Mouse (Mus musculus) activated CD4-positive, CD25-positive, alpha-beta regulatory T cell, adult 4 months (primary cell): ENCODE measurements at regions not wholly inside any gene's neighbourhood (a gene's known extent, or its start where the extent isn't known, plus 50 kb on each side); places are given as distances from the start of the nearest gene placed in this dataset.
"Not testable (repeated sequence)": the region's sequence is repeated elsewhere in the genome, so short reads cannot be mapped to it uniquely, and the experiment has no call there.

ENCODE experiments used
- ATAC-seq: one replicate; pipeline ENCODE4 v1.8.0; 2017

DNA sequence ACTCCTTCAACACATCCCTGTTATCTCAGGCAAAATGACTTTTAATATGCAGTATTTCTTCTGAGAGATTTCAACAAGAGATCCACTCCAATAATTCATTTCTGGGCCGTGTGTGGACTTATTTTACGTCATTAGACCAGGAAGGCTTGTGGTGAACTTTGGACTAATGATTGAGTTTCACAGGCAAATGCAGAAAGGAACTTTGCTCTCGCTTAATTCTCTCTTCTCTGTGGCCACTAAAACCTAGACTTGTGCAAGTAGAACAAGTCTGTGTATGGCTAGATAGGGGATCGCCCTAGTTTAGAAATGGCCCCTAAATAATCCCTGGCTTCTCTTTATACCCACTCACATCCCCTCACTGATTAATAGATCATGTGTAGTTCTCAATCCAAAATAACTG, 50.6 kb upstream of the Ppp1r12a start:
- no peak for ATAC-seq

DNA sequence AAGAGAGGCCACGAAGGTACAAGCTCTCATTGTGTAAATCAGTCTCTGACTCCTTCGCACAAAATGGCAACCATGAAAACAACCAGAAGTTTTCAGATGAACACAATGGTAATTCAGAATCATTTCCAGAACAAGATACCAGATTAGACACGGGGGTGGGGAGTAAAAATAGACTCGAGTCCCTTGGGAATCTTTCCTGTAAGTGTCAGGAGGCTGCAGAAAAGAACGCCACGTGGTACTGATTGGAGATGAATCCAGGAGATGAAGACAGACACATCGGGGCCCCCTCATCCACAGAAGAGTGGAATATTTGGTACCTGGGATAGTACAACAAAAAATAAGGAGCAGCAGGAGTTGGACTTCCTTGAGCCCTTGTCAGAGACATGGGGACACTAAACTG, 51.1 kb upstream of the Ppp1r12a start:
- ATAC-seq = no peak

DNA sequence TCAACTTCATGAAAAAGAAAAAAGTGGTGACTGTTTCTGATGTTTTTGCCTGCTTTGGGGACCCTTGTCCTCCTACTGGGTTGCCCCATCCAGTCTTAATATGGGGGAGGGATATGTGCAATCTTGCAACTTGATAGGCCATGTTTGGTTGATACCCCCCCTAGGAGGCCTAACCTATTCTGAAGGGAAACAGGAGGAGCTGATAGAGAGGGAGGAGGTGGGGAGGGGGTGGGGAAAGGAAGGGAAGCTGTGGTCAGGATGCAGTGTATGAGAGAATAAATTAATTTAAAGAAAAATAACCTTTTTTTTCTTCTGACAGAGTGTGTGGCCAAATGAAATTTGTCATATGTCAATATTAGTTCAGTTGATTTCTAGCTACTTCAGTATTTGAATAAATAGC, 51.8 kb upstream of the Ppp1r12a start:
- ATAC-seq = peak; percentile 67

DNA sequence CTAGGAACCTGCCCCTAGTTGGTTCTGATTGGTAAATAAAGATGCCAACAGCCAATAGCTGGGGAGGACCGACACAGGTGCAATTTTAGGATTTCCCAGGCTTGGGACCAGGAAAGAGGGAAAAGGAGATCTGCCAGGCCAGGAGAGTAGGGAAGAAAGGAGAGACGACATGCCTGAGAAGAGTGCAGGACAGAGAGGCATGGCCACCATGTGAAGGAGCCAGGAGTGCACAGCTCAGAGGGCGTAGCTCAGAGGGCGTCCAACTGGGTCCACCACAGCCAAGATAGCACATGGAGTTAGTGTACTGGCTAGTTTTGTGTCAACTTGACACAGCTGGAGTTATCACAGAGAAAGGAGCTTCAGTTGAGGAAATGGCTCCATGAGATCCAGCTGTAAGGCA, 53.5 kb upstream of the Ppp1r12a start:
- not testable (repeated sequence) for ATAC-seq

DNA sequence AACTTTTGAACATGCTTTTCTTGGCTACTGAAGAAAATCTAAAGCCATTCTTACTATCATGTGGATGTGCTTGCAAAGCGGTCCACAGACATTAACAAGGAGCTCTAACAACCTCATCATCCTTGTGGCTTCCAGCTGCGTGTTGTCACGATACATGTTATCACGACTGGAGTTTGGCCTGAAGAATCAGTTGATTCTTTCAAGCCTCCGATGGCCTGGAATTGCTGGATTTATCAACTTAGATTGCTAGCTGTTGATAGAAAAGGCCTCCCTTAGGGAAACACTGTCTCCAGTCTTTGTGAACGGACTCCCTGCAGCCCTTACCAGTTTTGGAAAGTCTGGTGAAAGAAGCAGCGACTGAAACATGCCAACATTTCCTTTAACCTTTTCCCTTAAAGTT, 60.5 kb upstream of the Ppp1r12a start:
- ATAC-seq = no peak

DNA sequence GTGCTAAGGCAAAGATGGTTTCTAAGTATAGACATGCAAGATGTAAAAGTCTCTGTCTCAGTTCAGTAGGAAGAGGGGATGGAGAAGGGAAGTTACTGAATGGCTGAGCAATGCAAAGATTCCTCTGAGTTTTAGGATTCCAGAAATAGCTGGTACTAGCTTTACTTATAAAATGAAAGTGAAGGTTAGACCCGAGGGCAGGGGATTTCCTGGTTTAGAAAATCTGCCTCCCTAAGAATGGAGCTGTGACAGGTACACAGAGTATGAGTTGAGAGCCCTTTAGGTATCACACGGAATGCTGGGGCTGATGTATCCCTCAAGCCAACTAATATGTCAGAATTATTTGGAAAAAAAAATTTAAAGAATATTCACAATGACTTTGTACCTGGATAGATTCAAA, 69.0 kb upstream of the Ppp1r12a start:
- peak; percentile 93 for ATAC-seq

DNA sequence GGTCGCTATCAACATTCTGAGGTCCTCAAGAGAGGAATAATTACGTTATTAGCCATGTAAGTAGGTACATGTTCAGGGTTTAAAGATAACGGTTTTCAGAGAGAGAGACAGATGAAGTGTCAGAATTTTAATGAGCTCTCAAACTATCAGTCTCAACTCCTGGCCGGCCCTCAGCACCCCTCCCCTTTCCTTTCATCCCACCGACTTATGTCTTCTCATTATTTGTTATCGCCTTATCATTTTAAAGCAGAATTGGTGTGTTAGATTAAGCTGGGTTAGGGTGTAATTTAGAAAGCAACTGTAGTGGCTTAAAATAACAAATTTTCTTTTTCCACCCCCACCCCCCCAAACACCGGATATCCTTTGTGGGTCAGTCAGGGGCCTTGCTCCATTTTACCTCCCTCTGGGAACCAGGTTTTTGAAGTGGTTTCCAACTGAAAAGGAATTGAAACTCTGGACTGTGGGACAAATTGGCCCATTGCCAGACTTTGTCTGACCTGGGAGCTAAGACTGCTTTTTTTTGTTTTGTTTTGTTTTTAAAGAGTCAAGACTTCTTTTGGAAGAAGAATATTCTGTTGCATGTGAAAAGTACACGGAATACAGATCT, 72.5 kb upstream of the Ppp1r12a start:
- no peak for ATAC-seq

DNA sequence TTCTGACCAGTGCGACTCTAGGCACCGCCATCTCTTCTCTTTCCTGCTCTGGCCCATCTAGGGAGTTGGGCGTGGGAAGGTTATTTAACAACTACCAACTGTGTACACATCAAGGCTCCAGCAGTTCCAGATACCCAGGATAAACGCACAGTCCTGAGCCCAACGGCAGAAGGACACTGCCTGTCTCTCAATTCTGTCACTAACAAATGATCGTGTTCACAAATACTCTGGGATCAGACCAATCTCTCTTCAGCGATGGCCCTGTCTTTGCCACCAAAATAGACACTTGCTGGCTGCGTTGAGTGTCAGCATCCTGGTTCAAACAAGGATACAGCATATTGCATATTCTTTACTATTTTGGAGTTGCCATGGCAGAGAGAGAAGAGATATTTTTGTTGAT, 73.1 kb upstream of the Ppp1r12a start:
- no peak for ATAC-seq

DNA sequence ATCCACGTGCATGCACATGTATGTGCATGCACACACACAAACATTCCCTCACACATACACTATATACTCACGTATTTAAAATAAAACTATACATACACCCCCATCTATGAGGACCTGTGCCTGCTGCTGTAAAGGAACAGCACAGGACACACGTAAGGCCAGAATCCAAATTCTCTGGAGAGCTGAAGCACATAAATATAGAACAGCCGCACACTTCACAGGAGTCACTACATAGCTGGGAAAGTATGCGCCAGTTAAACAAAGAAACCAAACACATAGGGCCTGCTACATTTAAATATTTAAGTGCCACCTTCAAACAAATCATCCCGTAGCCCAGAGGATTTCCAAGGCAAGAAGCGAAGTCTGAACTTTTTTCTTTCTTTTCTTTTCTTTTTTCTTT, 73.8 kb upstream of the Ppp1r12a start:
- ATAC-seq = no peak

DNA sequence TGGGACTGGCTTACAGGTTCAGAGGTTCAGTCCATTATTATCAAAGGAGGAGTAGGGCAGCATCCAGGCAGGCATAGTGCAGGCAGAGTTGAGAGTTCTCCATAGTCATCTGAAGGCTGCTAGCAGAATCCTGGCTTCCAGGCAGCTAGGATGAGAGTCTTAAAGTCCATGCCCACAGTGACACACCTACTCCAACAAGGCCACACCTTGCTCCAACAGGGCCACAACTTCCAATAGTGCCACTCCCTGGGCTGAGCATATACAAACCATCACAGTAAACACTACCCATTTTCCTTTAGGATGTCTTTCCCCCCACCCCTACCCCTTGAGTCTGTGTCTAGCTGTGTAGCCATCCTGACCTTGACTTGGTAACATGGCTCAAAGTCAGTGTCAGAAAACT, 78.8 kb upstream of the Ppp1r12a start:
- no peak for ATAC-seq

DNA sequence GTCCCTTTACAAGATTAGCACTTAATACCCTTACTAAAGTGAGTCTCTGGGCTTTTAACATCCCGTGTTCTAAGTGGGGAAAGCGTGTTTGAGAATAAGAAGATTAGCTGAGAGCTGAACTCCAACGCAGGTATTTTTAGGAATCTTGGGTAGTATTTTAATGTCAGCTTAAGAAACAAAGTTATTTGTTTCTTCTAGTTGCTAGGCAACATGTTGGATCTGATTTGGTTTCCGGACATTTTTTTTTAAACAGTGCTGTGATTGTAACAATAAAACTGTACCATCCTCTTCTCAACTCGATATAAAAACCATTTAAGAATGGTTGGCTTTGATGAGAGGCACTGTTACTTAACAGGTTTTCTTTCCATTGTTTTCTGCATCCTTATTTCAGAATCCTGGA, 86.8 kb upstream of the Ppp1r12a start:
- ATAC-seq = no peak

DNA sequence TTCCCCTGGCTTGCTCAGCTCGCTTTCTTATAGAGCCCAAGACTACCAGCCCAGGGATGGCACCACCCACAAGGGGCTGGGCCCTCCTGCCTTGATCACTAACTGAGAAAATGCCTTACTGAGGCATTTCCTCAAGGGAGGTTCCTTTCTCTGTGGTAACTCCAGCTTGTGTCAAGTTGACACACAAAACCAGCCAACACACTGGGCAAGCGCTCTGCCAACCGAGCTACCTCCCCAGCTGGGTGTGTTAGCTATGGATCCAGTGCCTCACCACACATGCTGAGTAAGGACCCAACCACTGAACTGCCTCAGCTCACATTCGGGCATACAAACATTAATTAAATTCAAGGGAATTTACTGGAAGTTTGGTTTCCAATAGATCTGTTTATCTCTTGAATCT, 88.2 kb upstream of the Ppp1r12a start:
- ATAC-seq = no peak

DNA sequence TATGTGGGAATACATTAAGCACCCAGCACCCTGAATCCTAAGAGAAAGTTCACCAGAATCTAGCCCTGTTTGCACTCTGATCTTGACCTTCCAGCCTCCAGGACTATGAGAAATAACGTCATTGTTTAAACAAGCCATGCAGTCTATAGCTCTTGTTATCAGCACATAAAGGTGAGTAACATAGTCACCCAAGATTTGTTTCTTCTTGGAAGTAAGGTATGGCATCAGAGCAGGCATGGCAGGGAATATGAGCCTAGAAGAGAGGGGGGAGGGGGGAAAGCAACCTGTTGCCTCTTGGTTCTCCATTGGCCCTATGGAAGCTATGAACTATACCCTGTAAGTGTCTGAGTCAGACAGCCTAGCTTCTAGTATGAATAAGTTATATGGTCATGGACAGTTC, 89.8 kb upstream of the Ppp1r12a start:
- ATAC-seq = no peak

DNA sequence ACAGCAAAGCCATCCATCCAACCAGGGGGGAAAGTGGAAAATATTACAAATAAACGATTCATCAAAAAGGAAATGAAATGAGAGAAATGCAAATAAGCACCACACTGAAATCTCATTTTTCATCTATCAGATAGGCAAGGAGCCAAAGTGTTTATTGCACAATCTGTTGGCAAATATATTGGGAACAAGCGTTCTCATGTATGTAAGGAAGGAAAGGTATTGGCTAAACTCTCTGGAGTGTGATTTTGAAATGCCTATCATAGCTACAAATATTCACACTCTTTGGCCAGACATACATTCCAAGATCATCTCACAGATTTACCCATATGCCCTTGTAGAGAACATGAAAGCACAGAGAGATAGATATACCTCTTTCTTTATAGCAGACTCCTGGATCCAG, 90.6 kb upstream of the Ppp1r12a start:
- no peak for ATAC-seq

DNA sequence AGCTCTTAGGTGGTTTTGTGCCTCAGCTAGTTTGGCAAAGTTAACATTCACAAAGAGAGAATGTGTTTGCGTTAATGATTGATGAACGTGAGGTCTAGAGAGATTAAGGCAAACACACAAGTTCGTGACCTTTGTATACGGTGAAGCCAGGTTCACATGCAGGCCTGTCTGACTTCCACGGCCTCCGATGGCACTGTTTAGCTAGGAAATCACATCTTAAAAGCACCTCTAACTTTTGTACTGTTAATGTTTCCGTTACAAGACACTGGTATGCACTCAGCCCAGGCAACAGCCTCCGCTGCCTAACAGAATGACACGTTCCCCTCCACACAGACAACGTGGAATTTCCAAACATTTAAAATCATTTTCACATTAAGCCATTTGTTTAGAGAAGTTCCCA, 94.3 kb upstream of the Ppp1r12a start:
- ATAC-seq = no peak

DNA sequence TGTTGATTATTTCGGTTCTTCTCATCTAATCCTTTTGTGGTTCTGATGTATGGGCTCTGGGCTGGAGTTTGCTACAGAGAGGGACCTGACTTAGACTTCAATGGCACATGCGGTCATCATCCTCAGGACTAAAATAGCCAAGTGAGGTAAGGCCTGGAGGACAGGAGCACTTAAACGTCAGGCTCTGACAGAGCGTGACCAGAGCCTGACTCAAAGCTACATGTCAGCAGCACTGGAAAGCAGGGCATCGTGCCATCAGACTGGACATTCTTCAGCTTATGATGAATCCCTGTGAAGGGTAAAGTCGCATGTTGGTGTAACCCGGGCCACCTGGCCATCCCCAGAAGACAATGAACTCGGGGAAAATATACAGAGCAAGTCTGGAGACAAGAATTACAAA, 95.8 kb upstream of the Ppp1r12a start:
- ATAC-seq = no peak

DNA sequence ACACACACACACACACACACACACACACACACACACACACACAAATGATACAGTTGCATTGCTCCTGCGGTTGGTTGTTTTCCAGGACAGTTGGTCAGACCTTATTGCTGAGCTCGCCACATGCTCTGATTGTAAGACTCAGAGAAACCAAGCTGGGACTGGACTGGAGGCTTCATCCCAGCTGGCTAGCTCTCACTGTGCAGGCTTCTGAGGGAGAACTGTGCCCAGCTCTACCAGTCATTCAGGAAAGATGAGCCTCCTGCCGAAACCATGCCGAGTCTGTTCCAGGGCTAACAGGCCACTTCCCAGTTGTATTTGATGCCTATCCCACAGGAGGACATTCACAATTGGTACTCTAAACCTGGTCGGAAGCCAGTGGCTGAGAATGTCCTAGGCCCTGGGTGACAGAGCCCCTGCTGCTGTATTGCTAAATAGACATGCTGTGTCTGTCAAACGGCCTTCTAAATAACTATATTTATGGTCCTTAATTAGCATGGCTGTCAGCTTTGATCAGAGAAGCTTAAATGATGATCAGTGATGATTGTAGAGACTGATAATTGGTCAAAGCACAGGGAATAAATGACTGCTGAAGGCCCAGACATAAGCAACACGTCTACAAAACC, 100.1 kb upstream of the Ppp1r12a start:
- ATAC-seq = no peak

DNA sequence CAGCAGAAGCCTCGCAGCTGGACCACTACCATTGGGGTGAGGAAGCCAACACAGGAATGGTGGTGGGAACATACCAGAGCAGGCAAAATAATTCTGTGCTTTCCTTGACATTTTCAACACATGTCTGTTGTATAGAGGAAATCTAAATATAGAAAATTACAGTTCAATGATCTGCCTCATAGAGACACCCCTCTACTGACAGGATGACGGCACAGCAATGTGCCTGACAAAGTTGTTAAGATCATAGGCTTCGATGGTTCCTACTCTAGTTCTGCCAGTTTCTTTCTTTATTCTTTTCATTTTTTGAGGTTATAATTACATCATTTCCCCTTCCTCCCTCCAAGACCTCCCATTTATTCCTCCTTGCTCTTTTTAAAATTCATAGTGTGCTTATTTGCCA, 101.4 kb upstream of the Ppp1r12a start:
- no peak for ATAC-seq

DNA sequence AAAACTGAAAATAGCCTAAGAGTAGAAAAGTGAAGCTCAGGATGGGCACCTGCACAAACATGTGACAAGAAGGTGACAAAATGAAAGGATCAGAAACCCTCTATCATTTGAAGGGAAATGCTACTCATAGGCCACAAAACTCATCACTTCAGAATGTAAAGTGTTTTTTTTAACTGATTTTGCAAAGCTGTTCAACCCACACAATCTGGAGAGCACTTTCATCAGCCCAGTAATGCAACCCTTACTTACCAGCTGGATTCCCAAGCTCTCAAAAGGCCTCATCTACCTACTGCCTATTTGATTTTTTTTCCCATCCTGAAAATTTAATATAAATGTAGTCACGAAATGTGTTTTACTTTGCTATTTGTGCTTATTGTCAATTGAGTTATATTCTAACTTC, 110.4 kb upstream of the Ppp1r12a start:
- no peak for ATAC-seq

DNA sequence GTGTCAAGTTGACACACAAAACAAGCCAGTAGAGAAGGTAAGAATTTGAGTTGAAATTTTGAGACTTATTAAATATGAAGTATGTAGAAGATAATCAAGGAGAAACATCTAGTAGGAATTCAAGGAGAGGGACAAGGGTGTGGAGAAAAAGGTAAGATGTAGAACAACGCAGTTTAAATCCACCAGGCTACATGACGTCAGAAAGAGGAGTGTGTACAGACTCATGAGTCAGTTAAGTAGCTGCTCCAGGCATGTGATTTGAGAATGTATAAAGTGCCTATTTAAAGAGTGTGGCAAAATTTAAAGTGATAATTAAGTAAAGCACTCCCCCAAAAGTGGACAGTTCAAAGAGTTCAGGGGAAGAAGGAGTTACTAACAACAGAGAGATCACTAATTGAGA, 113.6 kb upstream of the Ppp1r12a start:
- no peak for ATAC-seq

DNA sequence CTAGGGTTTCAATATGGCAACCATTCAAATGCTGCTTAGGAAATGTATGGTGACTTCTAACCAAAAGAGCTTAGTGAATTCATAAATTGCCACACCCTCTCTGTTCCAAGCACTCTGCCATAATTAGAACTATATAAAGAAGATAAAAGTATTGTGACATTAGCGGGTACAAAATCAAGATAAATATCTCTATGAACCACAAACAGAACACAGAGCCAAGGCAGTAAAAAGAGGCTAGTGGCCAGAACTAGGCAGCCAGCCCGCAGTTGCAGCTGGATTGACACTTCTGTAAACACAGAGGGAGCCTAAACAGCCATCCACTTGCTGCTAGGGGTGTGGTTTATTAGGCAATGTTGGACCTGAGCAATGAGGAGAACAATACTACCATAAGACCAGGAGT, 118.5 kb upstream of the Ppp1r12a start:
- ATAC-seq = no peak

DNA sequence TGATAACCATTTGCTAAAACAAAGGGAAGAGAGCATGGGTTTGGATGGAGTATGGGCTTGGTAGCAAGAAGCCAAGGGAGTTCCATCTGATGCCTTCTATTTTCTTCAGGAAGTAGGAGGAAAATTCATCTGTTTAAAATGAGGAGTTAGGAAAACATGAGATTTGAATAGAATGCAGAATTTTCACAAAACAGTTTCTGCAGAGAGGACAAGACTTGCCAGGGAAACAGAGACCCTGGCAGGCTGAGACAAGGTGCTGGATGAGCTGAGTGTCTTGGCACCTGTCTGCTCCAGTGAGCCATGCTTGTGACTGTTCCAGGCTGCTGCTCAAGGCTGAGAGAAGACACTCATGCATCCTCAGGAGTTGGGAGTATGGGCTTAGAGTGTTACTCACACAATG, 122.0 kb upstream of the Ppp1r12a start:
- no peak for ATAC-seq

DNA sequence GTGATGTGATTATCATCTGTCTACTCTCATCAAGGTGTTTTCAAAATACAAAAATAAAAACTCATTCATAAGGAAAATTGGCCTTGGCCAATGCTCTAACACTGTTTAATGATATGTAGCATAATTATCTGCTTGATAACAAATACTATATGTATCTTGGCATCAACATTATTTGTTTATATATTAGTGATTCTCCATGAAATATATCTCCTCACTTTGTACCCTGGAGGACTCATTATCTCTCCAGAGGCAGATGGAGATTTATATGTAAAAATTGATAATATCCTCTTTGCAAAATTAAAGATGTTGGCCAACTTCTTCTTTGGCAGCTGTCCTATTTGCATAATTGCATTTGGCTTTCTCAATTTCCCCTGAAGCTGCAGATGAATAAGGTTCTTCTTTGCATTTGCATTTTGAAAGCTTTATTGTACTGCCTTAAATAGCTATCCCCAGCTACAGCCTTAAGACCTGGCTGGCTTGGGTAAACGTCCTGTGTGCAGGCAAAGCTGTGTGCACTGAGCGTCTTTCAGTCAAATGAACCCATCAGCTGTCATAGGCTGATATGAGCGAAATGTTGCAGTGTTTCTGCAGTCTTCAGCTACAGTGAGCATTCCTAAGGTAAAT, 124.7 kb upstream of the Otogl start:
- no peak for ATAC-seq

DNA sequence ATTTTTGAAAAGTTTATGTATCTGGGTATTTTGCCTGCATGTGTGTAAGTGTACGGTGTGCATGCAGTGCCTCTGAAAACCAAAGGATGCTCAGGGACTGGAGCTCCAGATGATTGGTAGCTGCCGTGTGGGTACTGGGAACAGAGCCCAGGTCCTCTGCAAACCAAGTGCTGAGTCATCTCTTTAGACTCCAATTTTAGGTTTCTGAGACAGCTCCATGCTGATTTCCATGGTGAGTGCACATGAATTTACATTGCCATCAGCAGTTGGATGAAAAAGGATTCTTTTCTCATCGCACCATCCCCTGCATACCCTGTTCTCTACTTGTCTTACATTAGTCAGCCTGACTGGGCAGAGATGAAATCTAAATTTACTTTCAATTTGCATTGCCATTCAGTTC, 122.1 kb upstream of the Otogl start:
- ATAC-seq = no peak

DNA sequence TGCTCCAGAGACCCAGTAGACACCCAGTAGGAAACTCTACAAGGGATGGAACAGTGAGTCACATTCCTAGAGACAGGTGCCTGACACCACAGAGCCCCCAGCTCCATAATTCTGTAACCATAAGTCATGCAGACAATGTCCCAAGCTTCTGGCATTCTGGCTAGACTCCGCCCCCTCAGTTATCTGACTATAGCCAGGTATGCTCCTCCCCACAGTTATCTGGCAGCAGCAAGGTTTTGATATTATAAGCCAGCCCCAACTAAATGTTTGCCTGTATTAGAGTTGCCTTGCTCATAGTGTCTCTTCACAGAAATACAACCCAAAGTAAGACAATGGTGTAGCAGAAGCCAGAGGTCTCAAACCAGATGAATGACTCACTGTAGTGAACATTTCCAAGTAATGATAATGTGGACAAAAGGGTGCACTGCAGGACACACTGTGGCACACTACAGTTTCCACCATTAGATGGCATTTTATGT, 121.4 kb upstream of the Otogl start:
- no peak for ATAC-seq
